Mouse (Mus musculus) hindbrain, postnatal 0 days (tissue): ENCODE data around the gene Hps6. TPM values are rescaled to one million over a fixed set of nuclear protein-coding genes. Genes with fewer than 3 reads are reported as not detected.
A peak's percentile ranks its signal among the peaks of the same experiment; 100 is the strongest.

Experiments
- ATAC-seq: fragments of 200-750 bp; cut with Nextera tagmentation; 2 replicates; pipeline ENCODE4 v1.8.0; 2017; ENCODE audit warnings: mild to moderate bottlenecking, moderate TSS enrichment, moderate library complexity
- DNase-seq: peaks from one replicate; pipeline ENCODE4 v3.0.0-alpha.2; 2015; ENCODE audit warnings: low spot score
- H3K27ac ChIP-seq: fragments of 300-500 bp; sonication (generic); 2 replicates; pipeline ENCODE4 v1.5.1; 2014; ENCODE audit warnings: mild to moderate bottlenecking
- H3K27me3 ChIP-seq: fragments of 300-500 bp; sonication (generic); 2 replicates; pipeline ENCODE4 v1.6.1; 2014; ENCODE audit warnings: low read length, mixed read lengths; ENCODE audit not compliant: insufficient read depth
- H3K36me3 ChIP-seq: fragments of 300-500 bp; sonication (generic); 2 replicates; pipeline ENCODE4 v1.6.1; 2014; ENCODE audit warnings: low read length, mixed read lengths; ENCODE audit not compliant: insufficient read depth
- H3K4me1 ChIP-seq: fragments of 300-500 bp; sonication (generic); 2 replicates; pipeline ENCODE4 v1.6.1; 2014; ENCODE audit warnings: antibody characterized with exemption, low read length, mixed read lengths; ENCODE audit not compliant: insufficient read depth
- H3K4me2 ChIP-seq: fragments of 300-500 bp; sonication (generic); 2 replicates; pipeline ENCODE4 v1.6.1; 2014; ENCODE audit warnings: low read depth, mild to moderate bottlenecking, low read length, moderate library complexity, mixed read lengths
- H3K4me3 ChIP-seq: fragments of 300-500 bp; sonication (generic); 2 replicates; pipeline ENCODE4 v1.5.1; 2014; ENCODE audit warnings: low read length
- H3K9ac ChIP-seq: fragments of 300-500 bp; sonication (generic); replicated peaks from 2 replicates; pipeline ENCODE4 v1.6.1; 2014; ENCODE audit warnings: mild to moderate bottlenecking, low read length, moderate library complexity, mixed read lengths
- H3K9me3 ChIP-seq: fragments of 300-500 bp; sonication (generic); 2 replicates; pipeline ENCODE4 v1.6.1; 2016; ENCODE audit warnings: low read length, mixed read lengths
- CTCF ChIP-seq: IDR thresholded peaks from 2 replicates; pipeline ENCODE4 v1.5.1; 2016; ENCODE audit warnings: antibody characterized with exemption, control low read depth, low read depth
- WGBS: fragments of 180-500 bp; shearing (Covaris S2); extraction: QIAGEN DNeasy Blood & Tissue Kit; methylation state at CpG from one replicate; pipeline ENCODE4 v1.1.7; 2014; 5-methylcytosine and 5-hydroxymethylcytosine counted together
- polyA plus RNA-seq: library from polyadenylated mRNA; unstranded; fragments of >200 nt; fragmentation: Nextera tagmentation; extraction: Ambion mirVana; gene quantifications from 2 replicates; pipeline ENCODE4 v1.2.1, GENCODE M21; 2015
- total RNA-seq: library from RNA; depleted of rRNA; stranded (reverse); fragments of >200 nt; gene quantifications from 2 replicates; pipeline ENCODE4 v1.2.3, GENCODE M21; 2014; rRNA removed

The Hps6 gene
- total and polyA plus RNA-seq, 2 experiments from 2014 or later: 4.7 to 10.6 TPM

GRCm38 (mm10) chr19:46044993-46045695, 41.8 kb downstream of the Hps6 start, which contains the start of gene Ldb1:
TSS of gene Ldb1 (minus strand) at chr19:46045214.
- no peak for TF ChIP-seq CTCF
- Histone ChIP-seq H3K4me2 (peak within 1 kb of the TSS; percentile 82), H3K27me3 (no peaks in the 10 kb centered on the region), H3K9ac (peak within 1 kb of the TSS; percentile 87), H3K9me3 (no peaks in the 10 kb centered on the region), H3K36me3 (no peaks in the 10 kb centered on the region), H3K4me3 (peak within 1 kb of the TSS; percentile 59), H3K27ac (peak within 1 kb of the TSS; percentile 88), H3K4me1 (peaks cover 40% of the 10 kb centered on the region)
- ATAC-seq (peak; percentile 81), DNase-seq (peak; percentile 95)
- under 1% methylated on average over 67 of the region's 84 CpGs for WGBS

- Histone ChIP-seq H3K9ac (peak overlapping the region; percentile 87), H3K4me1 (peaks cover 35% of the 10 kb centered on the region), H3K27me3 (no peaks in the 10 kb centered on the region), H3K27ac (peak overlapping the region; percentile 88), H3K9me3 (no peaks in the 10 kb centered on the region), H3K36me3 (no peaks in the 10 kb centered on the region), H3K4me2 (peak overlapping the region; percentile 82), H3K4me3 (peak overlapping the region; percentile 59)
- peak; percentile 82 for DNase-seq
- ATAC-seq: peak; percentile 64
- no peak for TF ChIP-seq CTCF
- WGBS: 0% methylated on average over 7 of the region's 7 CpGs
Measured at GRCm38 (mm10) chr19:46045696-46046311, 42.5 kb downstream of the Hps6 start.

- Histone ChIP-seq H3K4me2 (peak overlapping the region; percentile 82), H3K36me3 (no peaks in the 10 kb centered on the region), H3K9ac (no peak overlapping the region), H3K4me3 (peak overlapping the region; percentile 59), H3K27me3 (no peaks in the 10 kb centered on the region), H3K4me1 (peaks cover 29% of the 10 kb centered on the region), H3K27ac (peak overlapping the region; percentile 88), H3K9me3 (no peaks in the 10 kb centered on the region)
- TF ChIP-seq CTCF: peak; percentile 28
- DNase-seq (peak; percentile 24), ATAC-seq (no peak)
- WGBS: 7% methylated on average over 10 of the region's 10 CpGs
Measured at GRCm38 (mm10) chr19:46046621-46047025, 43.3 kb downstream of the Hps6 start.

- no peaks in the 10 kb centered on the region for H3K9me3 ChIP-seq
- H3K4me1 ChIP-seq: peaks cover 22% of the 10 kb centered on the region
- H3K27me3 ChIP-seq: no peaks in the 10 kb centered on the region
- WGBS: 62% methylated on average over 2 of the region's 2 CpGs
- no peak overlapping the region for H3K9ac ChIP-seq
- TF ChIP-seq CTCF: no peak
- no peak overlapping the region for H3K4me3 ChIP-seq
- H3K4me2 ChIP-seq: no peak overlapping the region
- DNase-seq (no peak), ATAC-seq (no peak)
- 0 out of 2 replicates have a peak overlapping the region, but pooled peaks have one; percentile 88 for H3K27ac ChIP-seq
- no peaks in the 10 kb centered on the region for H3K36me3 ChIP-seq
Measured at GRCm38 (mm10) chr19:46047426-46047825, 44.1 kb downstream of the Hps6 start.

- DNase-seq: no peak
- Histone ChIP-seq H3K9me3 (no peaks in the 10 kb centered on the region), H3K4me1 (peaks cover 5% of the 10 kb centered on the region; the same call in 1 of the 2 replicates), H3K27ac (no peak overlapping the region), H3K4me2 (no peak overlapping the region), H3K27me3 (no peaks in the 10 kb centered on the region), H3K9ac (no peak overlapping the region), H3K36me3 (no peaks in the 10 kb centered on the region), H3K4me3 (no peak overlapping the region)
- no peak for ATAC-seq
- WGBS: 66% methylated on average over 4 of the region's 4 CpGs
- TF ChIP-seq CTCF: no peak
Measured at GRCm38 (mm10) chr19:46049129-46049528, 45.8 kb downstream of the Hps6 start.

- Histone ChIP-seq H3K4me2 (no peak overlapping the region), H3K27me3 (no peaks in the 10 kb centered on the region), H3K4me3 (no peak overlapping the region), H3K36me3 (no peaks in the 10 kb centered on the region), H3K4me1 (peaks cover 5% of the 10 kb centered on the region; the same call in 1 of the 2 replicates), H3K9me3 (no peaks in the 10 kb centered on the region), H3K9ac (no peak overlapping the region), H3K27ac (no peak overlapping the region)
- TF ChIP-seq CTCF: no peak
- no peak for DNase-seq
- WGBS: 82% methylated on average over 2 of the region's 2 CpGs
- ATAC-seq: no peak
Measured at GRCm38 (mm10) chr19:46050462-46050861, 47.2 kb downstream of the Hps6 start.

Other genes starting within 250 kb of the Hps6 start
- gene Mgea5, start 219.7 kb upstream of the Hps6 start, total RNA-seq: 135 and 154 TPM in 2 replicates
- gene Mgea5, start 219.7 kb upstream of the Hps6 start, polyA plus RNA-seq: 74.2 and 78.0 TPM in 2 replicates
- 17.8 and 30.3 TPM in 2 replicates for gene Kcnip2, start 187.4 kb upstream of the Hps6 start, total RNA-seq
- gene Kcnip2, start 187.4 kb upstream of the Hps6 start, polyA plus RNA-seq: 16.5 and 17.8 TPM in 2 replicates
- 17.5 and 19.1 TPM in 2 replicates for gene Armh3, start 5.0 kb upstream of the Hps6 start, total RNA-seq
- 15.0 and 16.5 TPM in 2 replicates for gene Armh3, start 5.0 kb upstream of the Hps6 start, polyA plus RNA-seq
- 9.3 and 25.0 TPM in 2 replicates for gene Pprc1, start 41.4 kb downstream of the Hps6 start, total RNA-seq
- gene Pprc1, start 41.4 kb downstream of the Hps6 start, polyA plus RNA-seq: 7.9 and 9.0 TPM in 2 replicates
- gene Ldb1, start 41.7 kb downstream of the Hps6 start, total RNA-seq: 139 and 140 TPM in 2 replicates
- 76.8 and 83.0 TPM in 2 replicates for gene Ldb1, start 41.7 kb downstream of the Hps6 start, polyA plus RNA-seq
- 24.1 and 26.9 TPM in 2 replicates for gene Nolc1, start 72.4 kb downstream of the Hps6 start, total RNA-seq
- gene Nolc1, start 72.4 kb downstream of the Hps6 start, polyA plus RNA-seq: 57.7 and 61.6 TPM in 2 replicates
- gene Elovl3, start 128.4 kb downstream of the Hps6 start, total RNA-seq: not detected in 2 replicates
- gene Elovl3, start 128.4 kb downstream of the Hps6 start, polyA plus RNA-seq: not detected in 2 replicates
- 0.21 and 1.7 TPM in 2 replicates for gene Pitx3, start 144.8 kb downstream of the Hps6 start, total RNA-seq
- 0.16 TPM in 1 of 2 replicates, not detected in the other for gene Pitx3, start 144.8 kb downstream of the Hps6 start, polyA plus RNA-seq
- 56.4 and 63.7 TPM in 2 replicates for gene Gbf1, start 149.0 kb downstream of the Hps6 start, total RNA-seq
- 51.2 and 52.0 TPM in 2 replicates for gene Gbf1, start 149.0 kb downstream of the Hps6 start, polyA plus RNA-seq